Mouse (Mus musculus) cerebral cortex, adult 2 months (tissue): Measurements from ENCODE around the gene Prkca.

Experiments used
- WGBS: fragments of 180-500 bp; shearing (Covaris S2); methylation state at CpG from one replicate; pipeline ENCODE4 v1.1.7; 2018; 5-methylcytosine and 5-hydroxymethylcytosine counted together

Prkca gene

DNA sequence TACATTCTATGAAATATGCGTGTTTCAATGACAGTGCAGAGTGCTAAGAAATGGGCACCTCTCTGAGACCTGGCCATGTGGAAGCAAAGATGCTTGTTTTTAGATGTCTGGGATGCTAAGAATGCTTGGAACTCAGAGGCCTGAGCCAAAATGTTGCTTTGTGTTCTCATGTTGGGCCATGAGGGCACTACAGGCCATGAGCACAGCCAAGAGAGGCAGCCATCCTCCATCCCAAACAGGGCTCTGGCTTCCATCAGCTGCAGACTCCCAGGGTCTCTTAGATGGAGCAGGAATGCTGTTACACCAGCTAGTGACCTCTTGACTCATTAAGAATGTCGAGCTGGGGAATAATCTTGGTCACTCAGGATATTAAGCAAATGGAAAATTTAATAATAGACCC lies 224.9 kb downstream of the Prkca start:
- WGBS: 80% methylated on average over 2 of the region's 2 CpGs

DNA sequence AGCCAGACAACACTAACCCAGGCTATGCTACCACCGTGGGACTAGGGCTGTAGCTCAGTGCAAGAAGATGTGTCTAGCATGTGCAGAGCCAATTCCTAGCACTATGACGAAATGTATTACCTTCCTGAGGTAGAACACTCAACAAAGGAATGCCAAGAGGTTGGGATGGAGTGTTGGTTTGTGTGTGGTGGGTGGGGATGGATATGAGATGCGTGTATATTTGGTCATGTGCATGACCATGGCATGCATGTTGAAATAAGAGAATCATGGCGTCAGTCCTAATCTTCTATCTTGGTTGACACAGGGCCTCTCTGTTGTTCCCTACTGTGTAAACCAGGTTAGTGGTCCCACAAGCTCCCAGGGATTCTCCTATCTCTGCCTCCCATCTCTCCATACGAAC lies 225.5 kb downstream of the Prkca start:
- WGBS: 97% methylated on average over 5 of the region's 5 CpGs

DNA sequence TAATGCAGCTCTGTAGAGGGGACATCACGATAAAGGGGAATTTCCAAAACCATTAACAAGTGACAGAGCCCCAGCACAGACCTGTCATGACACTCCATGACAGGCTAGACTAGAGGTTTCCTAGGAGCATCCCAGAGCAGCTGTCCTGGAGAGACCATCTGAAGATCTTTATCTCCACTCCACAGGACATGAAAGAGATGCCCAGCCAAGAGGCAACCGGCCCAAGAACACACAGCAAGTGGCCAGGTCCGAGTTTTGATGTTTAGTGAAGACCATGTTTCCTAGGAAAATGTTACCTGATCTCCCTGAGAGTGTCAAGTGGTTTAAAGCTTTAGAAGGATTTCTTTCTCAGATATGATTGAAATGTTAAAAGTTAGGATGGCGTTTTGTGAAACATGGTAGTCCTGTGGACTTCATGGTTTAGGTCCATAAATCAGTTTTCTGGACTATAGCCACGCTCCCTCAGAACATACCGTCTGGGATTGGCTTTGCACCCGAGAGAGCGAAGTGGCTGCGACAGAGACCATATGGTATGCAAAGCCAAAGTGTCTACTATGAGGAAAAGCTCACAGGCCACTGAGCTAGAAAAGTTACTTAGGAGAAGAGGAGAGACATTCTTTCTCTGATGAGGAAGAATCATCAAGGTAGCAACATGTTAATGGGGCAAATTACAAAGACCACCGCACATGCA lies 226.2 kb downstream of the Prkca start:
- WGBS: 78% methylated on average over 10 of the region's 10 CpGs

- WGBS: 94% methylated on average over 3 of the region's 3 CpGs
Observed at GRCm38 (mm10) chr11:108114091-108114490, 229.6 kb downstream of the Prkca start.

- 40% methylated on average over 3 of the region's 3 CpGs for WGBS
Observed at GRCm38 (mm10) chr11:108112437-108112836, 231.3 kb downstream of the Prkca start.

GRCm38 (mm10) chr11:108104085-108104484 lies 239.6 kb downstream of the Prkca start:
- WGBS: 88% methylated on average over 6 of the region's 6 CpGs

DNA sequence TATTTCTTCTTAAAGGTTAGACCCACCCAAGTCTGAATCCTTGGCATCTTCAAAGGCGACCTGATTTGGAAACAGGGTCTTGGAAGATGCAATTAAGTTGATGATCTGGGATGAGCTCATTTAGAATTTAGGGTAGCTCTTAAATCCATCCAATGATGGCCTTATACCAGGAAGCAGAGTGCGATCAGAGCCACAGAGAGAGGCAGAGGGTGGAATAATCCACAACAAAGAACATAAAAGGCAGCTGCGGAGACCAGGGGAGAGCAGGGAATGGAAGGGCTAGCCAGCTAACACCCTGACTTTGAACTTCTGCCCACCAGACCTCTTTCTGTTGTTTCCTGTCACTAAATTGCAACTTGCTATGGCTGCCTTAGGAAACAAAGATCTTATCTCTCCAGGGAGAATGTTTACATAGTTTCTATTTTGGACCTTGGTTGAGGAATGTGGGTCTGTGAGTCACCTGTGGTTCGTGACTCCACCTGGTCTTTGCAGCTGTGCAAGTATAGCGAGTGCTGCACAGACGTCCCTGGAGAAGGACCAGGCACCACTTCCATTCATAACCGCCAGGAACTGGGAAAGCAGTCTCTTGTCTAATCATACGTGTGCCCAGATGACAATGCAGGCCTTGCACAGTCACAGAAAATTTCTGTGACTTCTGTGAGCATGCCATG lies 242.3 kb downstream of the Prkca start:
- 49% methylated on average over 8 of the region's 8 CpGs for WGBS

DNA sequence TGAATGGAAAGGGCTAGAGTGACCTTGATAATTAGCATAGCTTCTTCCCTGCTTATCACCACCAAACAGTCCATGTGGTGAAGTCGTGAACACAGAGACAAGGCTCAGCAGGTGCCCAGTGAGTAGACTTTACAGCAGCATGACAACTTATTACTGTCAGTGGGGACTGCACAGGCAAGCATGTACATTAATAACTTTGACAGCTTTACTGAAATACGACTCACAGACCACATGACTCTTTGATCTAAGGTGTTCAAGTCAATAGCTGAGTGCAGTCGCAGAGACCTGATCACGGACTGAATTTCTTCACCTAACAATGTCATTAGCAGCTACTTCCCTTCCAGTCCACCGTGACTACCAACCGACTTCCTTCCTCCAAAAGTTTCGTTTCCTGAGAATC lies 245.4 kb downstream of the Prkca start:
- WGBS: 74% methylated on average over 7 of the region's 7 CpGs

DNA sequence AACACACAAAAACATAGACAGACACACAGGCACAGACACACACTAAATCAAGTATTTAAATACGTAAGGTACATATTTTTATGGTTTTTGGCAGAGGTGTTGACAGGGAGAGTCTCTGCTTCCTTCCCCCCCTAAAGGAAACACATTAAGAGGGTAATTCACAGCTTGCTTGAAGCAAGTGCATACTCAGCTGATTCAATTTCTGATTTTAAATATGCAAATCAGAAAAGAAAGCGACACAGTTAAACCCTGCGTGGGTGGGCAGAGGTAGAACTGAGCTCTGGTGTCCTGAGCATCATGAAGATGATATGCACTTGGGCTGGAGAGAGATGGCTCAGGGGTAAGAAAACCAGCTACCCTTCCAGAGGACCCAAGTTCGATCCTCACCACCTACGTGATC lies 248.9 kb downstream of the Prkca start:
- 78% methylated on average over 5 of the region's 5 CpGs for WGBS

GRCm38 (mm10) chr11:108093248-108093647 lies 250.5 kb downstream of the Prkca start:
- WGBS: 77% methylated on average over 4 of the region's 4 CpGs

DNA sequence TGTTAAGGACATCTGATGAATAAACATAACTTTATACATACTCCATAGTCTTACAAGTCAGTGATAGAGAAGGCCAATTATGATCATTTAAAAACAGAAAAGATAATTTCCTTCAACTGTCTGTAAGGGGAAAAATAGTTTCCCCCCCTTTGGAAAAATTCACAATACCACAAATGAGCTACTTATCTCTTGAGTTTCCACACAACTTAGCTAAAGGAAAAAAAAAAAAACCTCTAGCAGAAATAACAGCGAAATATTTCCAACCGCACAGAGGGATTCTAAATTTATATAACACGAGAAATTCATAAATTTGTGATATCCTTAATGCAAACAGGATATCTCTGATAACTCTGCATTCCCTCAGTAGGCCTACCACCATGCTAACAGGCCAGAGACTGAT lies 252.5 kb downstream of the Prkca start:
- WGBS: 82% methylated on average over 3 of the region's 3 CpGs

- WGBS: 66% methylated on average over 8 of the region's 8 CpGs
Observed at GRCm38 (mm10) chr11:108090706-108091105, 253.0 kb downstream of the Prkca start.

DNA sequence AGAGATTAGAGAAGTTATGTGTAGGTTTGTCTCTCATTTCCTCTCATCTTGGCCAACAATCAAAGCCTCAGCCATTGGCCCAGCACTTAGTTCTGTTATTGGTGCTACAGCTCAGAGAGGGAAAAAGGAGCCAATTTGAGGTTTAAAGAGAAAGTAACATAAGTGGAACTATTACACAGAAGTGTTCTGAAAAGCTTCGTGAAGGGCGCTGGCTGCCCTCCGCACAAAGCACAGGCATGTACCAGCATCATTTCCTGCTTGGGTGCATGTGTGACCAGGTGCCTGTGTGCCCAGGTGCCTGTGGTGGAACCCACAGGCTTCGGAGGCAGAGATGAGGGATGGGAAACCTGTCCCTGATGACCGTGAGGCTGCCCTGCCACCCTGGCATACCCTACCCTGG lies 255.7 kb downstream of the Prkca start:
- 96% methylated on average over 5 of the region's 5 CpGs for WGBS

DNA sequence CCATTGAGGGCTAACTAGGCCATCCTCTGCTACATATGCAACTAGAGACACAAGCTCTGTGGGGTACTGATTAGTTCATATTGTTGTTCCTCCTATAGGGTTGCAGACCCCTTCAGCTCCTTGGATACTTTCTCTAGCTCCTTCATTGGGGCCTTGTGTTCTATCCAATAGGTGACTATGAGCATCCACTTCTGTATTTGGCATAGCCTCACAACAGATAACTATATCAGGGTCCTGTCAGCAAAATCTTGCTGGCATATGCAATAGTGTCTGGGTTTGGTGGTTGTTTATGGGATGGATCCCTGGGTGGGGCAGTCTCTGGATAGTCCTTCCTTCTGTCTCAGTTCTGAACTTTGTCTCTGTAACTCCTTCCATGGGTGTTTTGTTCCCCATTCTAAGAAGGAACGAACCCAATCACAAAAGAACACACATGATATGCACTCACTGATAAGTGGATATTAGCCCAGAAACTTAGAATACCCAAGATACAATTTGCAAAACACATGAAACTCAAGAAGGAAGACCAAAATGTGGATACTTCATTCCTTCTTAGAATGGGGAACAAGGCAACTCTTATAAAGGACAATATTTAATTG lies 256.5 kb downstream of the Prkca start:
- 84% methylated on average over 1 of the region's 1 CpGs for WGBS

GRCm38 (mm10) chr11:108079946-108080650 lies 263.6 kb downstream of the Prkca start:
- WGBS: 54% methylated on average over 5 of the region's 5 CpGs

DNA sequence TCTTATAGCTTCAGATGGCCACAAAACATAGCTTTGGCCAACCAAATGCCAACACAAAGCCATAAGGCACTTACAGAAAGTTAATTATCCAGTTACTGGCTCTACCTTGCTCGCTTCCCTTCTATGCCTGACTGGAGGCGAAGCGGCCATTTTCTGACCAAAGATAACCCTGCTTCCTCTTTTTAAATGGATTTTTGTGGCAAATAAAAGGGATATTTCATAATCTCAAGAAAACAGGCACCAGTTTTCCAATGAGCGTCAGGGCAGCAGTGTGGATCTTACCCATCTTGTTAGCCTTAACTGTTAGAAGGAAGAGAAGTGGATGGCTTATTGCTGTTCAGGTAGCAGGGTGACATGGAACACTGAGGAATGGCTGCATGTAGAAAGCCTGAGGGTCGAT lies 264.3 kb downstream of the Prkca start:
- WGBS: 91% methylated on average over 5 of the region's 5 CpGs

GRCm38 (mm10) chr11:108077514-108077913 lies 266.2 kb downstream of the Prkca start:
- 89% methylated on average over 3 of the region's 3 CpGs for WGBS

- 60% methylated on average over 6 of the region's 6 CpGs for WGBS
Observed at GRCm38 (mm10) chr11:108072606-108073243, 271.0 kb downstream of the Prkca start.

GRCm38 (mm10) chr11:108071230-108071629 lies 272.5 kb downstream of the Prkca start:
- 72% methylated on average over 6 of the region's 6 CpGs for WGBS

- WGBS: 61% methylated on average over 6 of the region's 6 CpGs
Observed at GRCm38 (mm10) chr11:108070038-108070437, 273.7 kb downstream of the Prkca start.

DNA sequence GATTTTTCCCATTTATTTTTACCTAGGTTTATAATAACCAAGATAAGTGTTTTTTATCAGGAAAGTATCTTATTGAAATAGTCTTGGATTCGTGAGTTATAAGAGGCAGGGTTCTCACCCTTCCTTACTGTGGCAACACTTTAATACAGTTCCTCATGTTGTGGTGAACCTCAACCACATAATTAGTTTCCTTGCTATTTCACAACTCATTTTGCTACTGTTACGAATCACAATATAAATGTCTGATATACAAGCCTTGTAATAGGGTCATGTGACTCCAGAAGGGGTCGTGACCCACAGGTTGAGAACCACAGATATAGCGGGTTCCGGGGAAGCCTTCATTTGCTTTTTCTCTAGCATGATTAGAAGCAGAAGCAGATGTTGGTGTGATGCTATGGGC lies 275.3 kb downstream of the Prkca start:
- WGBS: 92% methylated on average over 5 of the region's 5 CpGs

DNA sequence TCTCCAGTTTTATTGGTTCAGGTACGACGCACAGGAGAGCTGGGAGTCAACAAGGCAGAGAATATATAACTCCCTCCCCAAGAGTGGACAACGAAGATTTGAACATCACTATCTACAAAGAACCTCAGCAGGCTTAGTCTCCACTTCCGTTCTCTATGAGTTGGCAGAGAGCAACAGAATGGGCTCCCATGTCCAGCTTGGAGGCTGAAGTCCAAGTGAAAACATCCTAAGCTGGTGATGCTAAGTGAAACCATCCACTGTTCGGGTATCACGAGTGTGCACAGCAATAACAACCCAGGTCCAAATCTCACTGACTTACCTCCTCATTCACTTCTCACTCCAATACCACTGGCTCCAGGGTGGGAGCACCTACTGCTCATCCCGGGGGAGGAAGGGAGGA lies 276.6 kb downstream of the Prkca start:
- 91% methylated on average over 7 of the region's 7 CpGs for WGBS
